Mouse (Mus musculus): Measurements from ENCODE around the gene Tex44.

Gene Tex44

GRCm38 (mm10) chr1:86423879-86424278, 2.2 kb upstream of the Tex44 start:
- DNase-seq (ENCODE audit: low spot score in 2 of 2) = no peak

DNA sequence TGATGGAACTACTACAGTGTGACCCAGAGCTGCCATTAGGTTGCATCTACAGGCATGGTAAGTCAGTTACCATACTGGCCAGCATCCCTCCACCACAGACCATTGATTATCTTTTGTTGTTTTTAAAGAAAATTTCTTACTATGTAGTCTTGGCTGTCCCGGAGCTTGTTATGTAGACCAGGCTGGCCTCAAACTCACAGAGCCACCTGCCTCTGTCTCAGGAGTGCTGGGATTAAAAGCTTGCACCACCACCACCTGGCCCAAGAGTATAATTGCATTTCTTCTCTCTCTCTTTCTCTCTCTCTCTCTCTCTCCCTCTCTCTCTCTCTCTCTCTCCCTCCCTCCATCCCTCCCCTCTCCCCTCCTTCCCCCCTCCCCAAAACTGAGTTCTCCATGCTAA, 1.8 kb upstream of the Tex44 start:
- DNase-seq (ENCODE audit: low spot score in 2 of 2) = no peak

- DNase-seq (ENCODE audit: low spot score in 2 of 2) = no peak
These were observed 1.1 kb upstream of the Tex44 start for GRCm38 (mm10) chr1:86424835-86425547.

GRCm38 (mm10) chr1:86430056-86430455, 3.9 kb downstream of the Tex44 start:
- DNase-seq (ENCODE audit: low spot score in 2 of 2) = peak; percentile 73 to 89

DNA sequence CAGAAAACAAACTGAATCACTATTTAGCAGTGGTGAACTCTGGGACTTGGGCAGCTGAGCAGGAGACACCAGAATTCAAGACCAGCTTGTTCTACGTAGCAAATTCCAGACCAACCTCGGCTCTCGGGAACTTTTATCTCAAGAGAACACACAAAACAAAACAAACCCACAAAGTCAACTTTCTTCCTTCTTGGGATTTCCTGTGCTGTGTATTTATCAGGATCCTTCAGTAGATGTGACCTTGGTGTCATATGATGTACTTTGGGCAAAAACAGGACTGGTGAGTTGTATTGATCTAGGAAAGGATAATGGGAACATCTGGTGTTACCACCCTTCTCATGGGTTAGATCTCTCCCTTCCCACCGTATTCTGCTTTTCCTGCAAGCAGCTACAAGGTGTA, 6.6 kb downstream of the Tex44 start:
- no peak for DNase-seq (ENCODE audit: low spot score in 2 of 2)

DNA sequence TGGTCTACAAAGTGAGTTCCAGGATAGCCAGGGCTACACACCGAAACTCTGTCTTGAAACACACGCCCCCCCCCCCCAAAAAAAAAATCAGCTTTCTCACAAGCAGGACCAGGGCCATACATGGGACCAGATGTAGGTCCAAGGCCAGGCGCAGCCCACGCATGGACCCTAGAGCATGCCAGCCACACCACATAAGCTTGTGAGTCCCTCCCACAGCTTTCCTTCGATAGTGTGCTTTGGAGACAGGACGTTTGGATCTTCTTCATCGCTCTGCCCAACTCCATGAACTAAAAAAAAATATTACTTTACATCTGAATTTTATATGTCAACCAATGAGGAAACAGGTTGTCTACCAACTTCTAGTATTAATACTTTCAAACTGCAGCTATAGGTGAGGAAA, 7.2 kb downstream of the Tex44 start:
- no peak for DNase-seq (ENCODE audit: low spot score in 2 of 2)

- DNase-seq (ENCODE audit: low spot score in 2 of 2) = no peak
These were observed 7.9 kb downstream of the Tex44 start for GRCm38 (mm10) chr1:86434001-86434400.

- peak; percentile 97 to 99 for DNase-seq (ENCODE audit: low spot score in 2 of 2)
These were observed 8.5 kb downstream of the Tex44 start for GRCm38 (mm10) chr1:86434439-86435201.

GRCm38 (mm10) chr1:86435302-86435821, 9.2 kb downstream of the Tex44 start:
- DNase-seq (ENCODE audit: low spot score in 2 of 2) = peak in 1 of 2 experiments; percentile 68

DNA sequence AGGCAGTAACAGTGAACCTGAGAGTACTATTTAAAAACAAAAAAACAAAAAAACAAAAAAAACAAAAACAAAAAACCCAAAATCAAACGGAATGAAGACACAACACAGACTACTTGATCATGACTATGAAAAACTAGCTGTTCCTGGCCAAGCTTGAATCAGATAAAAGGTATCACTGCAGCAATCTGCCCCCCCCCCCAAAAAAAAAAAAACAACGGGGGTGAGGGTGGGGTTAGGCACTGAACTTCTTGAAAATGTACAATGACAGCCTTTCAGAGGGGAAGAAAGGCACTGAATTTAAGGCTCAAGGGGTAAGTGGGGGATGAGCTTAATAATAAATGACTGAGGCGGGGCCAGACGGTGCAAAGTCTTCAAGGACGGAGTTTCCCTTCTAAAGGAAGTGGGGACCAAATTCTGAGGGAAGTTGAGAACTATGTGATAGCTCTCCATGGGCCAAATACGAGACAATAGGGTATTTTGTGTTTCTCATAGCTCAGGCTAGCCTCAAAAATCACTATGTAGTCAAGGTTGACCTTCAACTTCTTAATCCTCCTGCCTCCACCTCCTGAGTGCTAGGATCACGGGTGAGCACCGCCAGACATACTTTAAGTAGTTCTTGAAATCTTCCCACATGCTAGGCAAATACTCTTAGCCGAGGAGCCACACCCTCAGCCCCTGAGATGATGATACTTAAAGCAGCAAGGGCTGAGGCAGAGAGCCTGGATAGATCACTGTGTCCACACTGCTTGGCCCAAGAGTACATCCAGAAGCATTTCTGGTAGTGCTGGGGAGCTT, 11.3 kb downstream of the Tex44 start:
- no peak for DNase-seq (ENCODE audit: low spot score in 2 of 2)

- DNase-seq (ENCODE audit: low spot score in 2 of 2) = no peak
These were observed 11.8 kb downstream of the Tex44 start for GRCm38 (mm10) chr1:86438014-86438319.

DNA sequence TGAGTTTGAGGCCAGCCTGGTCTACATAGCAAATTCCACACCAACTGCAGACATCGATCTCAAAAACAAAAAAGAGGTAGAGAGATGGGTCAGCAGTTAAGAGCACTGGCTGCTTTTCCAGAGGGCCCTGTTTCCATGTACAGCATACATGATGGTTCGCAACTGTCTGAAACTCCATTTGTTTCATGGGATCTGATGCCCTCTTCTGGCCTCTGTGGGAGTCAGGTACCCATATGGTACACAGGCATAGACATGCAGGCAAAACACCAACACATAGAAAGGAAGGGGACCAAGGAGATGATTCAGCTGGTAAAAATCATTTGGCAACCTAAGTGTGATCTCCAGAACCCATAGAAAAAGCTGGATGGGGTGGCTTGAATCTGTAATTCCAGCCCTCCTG, 12.4 kb downstream of the Tex44 start:
- DNase-seq (ENCODE audit: low spot score in 2 of 2) = no peak

DNA sequence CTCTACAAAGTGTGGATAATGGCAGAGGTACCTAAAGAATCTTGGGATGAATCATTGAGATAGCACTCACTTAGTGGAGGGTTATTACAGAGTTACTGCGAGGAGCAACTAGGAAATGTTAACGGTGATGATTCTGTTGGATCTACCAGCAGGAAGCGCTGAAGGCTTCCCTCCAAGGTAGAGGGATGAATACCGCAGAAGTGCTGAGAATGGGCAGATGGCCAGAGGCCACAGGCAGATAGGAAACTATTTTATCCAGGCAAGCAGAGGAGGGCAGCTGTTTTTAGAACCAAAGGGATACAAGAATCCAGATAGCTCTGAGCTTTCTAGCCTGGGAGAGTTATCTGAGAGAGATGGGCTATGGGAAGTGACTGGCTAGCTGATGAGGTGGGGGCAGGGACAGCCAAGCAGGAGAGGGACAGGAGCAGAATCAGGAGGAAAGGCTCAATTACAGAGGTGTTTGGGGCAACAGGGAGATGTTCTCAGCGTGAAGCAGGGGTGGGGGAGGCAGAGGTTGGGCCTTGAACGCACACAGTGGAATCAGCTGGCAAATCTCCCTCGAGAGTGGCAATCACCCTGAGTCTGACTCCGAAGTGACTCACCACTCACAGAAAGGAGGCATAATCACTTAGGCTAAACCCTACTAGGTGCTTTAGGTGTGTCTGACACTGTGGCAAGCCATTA, 13.5 kb downstream of the Tex44 start:
- DNase-seq (ENCODE audit: low spot score in 2 of 2) = no peak

DNA sequence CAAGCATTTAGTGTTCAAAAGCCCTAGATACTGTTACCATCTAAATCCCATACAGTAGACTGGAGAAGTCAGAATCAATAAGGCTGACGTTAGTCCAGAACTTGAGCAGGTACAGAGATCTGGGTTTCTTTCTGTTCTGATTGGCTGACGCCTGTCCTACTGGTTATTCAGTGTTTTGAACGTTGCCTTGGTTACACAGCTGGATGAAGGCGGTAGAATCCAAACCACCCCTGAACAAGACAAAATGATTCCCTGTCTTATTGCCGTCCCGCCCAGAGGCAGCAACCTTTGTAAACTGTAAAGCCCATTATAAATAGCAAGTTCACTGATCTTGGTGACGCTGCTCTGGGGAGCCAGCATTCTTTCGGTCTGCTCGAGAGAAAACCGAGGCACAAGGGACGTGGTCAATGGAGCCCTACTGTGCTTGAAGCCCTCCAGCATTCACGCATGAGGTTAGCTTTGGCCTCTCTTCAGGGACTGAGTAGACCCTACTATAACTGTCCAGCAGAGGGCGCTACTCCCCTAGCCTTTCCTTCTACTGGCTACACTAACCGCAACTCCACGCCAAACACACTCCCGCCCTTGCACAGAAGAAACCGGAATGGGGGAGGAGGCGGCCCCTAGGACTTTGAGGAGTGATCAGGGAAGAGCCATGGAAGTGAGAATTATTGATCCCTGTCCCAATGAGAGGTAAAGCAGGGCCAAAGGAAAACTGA, 14.2 kb downstream of the Tex44 start:
- peak; percentile 94 to 99 for DNase-seq (ENCODE audit: low spot score in 2 of 2)

DNA sequence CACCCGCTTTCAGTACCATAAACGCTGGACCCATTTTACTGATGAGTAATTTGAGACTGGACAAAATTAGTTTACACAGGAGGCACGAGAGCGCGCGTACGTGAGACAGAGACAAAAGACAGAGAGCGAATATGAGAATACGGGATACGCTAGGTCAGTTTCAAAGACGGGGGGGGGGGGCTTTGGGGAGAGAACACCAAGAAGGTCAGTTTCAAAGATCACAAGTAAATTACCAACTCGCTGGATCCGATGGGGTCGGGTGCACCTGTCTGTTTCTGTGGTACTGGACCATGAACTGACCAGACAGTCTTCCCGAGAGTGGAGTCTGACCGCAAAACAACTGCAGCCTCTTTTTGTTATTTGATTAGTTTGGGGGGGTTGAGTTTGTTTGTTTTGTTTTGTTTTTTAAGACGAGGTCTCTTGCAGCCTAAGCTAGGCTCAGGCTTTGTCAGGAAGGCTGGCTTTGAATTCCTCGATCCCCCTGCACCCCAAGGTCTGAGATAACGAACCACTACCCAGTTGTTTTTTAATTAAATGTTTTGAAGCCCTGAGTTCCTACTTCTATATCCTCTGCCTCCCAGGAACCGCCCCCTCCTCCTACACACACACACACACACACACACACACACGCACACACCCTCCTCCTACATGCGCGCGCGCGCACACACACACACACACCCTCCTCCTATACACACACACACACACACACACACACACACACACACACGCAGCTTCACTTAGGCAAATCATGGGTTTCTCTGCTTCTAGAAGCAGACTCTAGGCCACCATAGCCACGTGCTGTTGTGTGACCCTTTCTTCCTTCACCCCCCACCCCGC, 15.0 kb downstream of the Tex44 start:
- DNase-seq (ENCODE audit: low spot score in 2 of 2) = peak; percentile 73 to 82

GRCm38 (mm10) chr1:86441724-86441979, 15.5 kb downstream of the Tex44 start:
- no peak for DNase-seq (ENCODE audit: low spot score in 2 of 2)

DNA sequence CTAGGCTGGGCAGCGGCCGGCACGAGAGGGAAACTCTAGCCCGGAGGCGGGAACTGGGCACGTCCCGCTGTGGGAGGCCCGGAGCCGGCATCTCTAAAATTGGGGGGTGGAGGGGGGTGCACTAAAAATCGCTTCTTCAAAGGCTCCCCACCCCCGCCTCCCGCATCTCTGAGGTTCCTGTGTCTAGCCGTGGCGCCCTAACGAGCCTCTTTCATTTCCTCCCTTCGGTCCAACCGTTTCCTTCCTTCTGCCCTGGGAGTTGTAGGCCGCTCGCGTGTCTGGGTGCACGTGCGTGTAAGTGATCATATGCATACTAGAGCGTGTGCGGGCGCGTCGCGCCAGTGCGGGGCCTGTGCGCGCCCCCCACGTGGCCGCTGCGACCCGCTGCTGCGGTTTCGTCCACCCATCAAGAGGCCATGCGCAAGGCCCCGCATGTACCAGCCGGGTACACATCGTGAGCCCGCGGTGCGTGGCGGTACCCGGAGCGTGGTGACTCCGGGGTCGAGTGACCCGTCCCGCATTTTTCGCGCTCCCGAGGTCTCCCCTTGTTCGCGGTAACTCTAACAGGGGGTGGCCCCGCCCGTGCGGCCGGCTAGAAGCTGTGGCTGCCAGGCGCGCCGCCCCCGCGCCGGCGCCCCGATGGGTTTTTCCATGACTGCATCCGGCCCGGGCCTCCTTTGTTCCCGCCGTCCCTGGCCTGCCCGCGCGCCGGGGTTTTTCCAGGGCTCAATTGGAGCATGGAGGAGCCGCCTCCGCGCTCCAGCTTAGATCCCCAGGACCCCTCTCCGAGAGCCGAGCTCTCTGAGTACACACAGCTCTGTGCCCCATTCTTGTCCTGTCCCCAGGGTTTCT, 16.1 kb downstream of the Tex44 start:
- DNase-seq (ENCODE audit: low spot score in 2 of 2) = peak; percentile 77 to 89

DNA sequence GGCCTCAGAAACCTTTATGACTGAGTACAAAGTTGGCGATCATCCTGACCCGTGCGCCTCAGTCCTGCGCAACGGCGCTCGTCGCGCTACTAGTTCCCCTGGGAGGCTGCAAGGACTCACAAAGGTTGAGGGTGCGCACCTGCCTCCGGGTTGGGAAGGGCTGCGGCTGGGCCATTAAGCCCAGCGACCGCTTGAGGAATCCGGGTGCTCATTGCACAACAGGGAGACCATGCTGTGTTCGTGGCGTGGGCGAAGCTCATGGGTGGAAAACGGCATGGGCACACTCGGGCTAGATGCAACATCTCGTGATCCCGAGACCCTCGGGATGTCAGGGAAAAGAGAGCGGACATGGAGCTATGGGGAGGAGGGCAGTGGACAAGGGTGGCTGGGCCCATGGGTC, 16.7 kb downstream of the Tex44 start:
- DNase-seq (ENCODE audit: low spot score in 2 of 2) = peak in 1 of 2 experiments; percentile 81

DNA sequence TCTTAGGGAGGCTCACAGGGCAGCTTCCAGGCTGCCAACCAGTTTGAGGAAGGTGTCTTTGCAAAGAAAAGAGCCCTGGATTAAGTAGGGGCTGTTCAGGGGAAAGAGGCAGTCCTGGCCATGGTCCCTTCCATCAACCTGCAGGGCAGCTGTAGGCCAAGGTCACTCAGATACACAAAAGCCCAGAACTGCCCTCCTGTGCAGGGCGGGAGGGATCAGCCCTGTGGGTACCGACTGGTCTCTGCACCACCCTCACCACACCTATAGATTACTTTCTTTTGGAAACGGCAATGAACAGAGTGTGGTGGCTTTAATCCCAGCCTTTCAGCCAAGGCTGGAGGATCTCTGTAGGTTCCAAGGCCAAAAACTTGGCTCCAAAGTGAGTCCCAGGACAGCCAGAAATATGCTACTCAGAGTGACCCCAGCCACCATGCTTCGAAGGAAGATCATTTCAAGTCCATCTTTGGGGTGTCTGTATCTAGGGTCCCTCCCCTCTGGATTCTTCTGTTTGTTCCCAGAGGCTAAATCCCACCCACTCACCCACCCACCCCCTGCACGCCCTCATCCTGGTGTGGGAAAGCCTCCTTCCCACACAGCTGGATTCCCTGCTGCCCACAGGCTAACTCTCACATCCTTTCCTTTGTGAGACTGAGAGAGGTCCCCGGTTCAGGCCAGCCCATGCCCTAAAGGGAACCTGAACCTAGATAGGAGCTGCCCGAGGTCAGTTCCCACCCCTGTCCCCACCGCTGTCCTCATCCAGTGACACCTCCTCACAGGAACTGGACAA, 17.4 kb downstream of the Tex44 start:
- DNase-seq (ENCODE audit: low spot score in 2 of 2) = no peak

All from spleen, postnatal 4 days (tissue).